In genomic region chr9:103013366-103013765, GRCm38 (mm10) we compare ENCODE assay signal across 9 mouse cellular contexts. TPM values are rescaled to one million over a fixed set of nuclear protein-coding genes. Genes with fewer than 3 reads are reported as not detected.
DNase-seq lines count a peak whose midpoint lies in the region; ATAC-seq and TF ChIP-seq lines count a peak whose summit lies in the region.
"Had no signal": no experiment of that assay in that cellular context is flagged by ENCODE, and none has a peak within 500 bp of the region (broad histone marks: within the 10 kb centered on the region; RNA-seq: fewer than 3 reads in every experiment).

No protein-coding gene starts in this region.

- H3K4me2 ChIP-seq in forebrain, postnatal 0 days (ENCODE audit: low read depth) = no peak overlapping the region
- no peak overlapping the region for H3K4me2 ChIP-seq in forebrain, embryonic 13.5 days
- no peak overlapping the region for H3K4me2 ChIP-seq in kidney, postnatal 0 days (ENCODE audit: low read length)
- no peak overlapping the region for H3K4me2 ChIP-seq in lung, postnatal 0 days (replicated peaks; ENCODE audit: low read depth, low read length)
- H3K4me2 ChIP-seq: heart, embryonic 15.5 days had no signal

- H3K4me1 ChIP-seq in forebrain, postnatal 0 days (ENCODE audit: insufficient read depth) = no peaks in the 10 kb centered on the region
- peaks cover 4% of the 10 kb centered on the region for H3K4me1 ChIP-seq in forebrain, embryonic 13.5 days
- H3K4me1 ChIP-seq in kidney, postnatal 0 days (replicated peaks; ENCODE audit: insufficient read depth, low read length) = peaks cover 3% of the 10 kb centered on the region; the same call in 1 of the 2 replicates
- peaks cover 7% of the 10 kb centered on the region; the same call in 1 of the 2 replicates for H3K4me1 ChIP-seq in lung, postnatal 0 days (ENCODE audit: insufficient read depth, low read depth, low read length)
- peaks cover 2% of the 10 kb centered on the region for H3K4me1 ChIP-seq in testis, adult 2 months (ENCODE audit: control insufficient read depth, insufficient read depth, low read length)

- no peak overlapping the region for H3K4me3 ChIP-seq in forebrain, postnatal 0 days (ENCODE audit: low read depth, low read length)
- no peak overlapping the region for H3K4me3 ChIP-seq in forebrain, embryonic 13.5 days
- no peak overlapping the region for H3K4me3 ChIP-seq in kidney, postnatal 0 days (replicated peaks; ENCODE audit: low read depth, low read length)
- H3K4me3 ChIP-seq in lung, postnatal 0 days (ENCODE audit: low read depth, low read length) = no peak overlapping the region
- no peak overlapping the region for H3K4me3 ChIP-seq in testis, adult 2 months (ENCODE audit: control insufficient read depth, low read depth, low read length)
- H3K4me3 ChIP-seq: heart, embryonic 15.5 days had no signal

- DNase-seq in forebrain, postnatal 0 days = peak; percentile 39
- peak; percentile 73 for DNase-seq in urinary bladder, postnatal 14 days (ENCODE audit: low spot score)
- no peak for DNase-seq in urinary bladder, adult 2 months (ENCODE audit: low spot score)
- DNase-seq in embryo, embryonic 10 days (ENCODE audit: low spot score) = peak; percentile 83
- DNase-seq in kidney, postnatal 0 days (ENCODE audit: low spot score) = peak; percentile 82
- peak; percentile 75 for DNase-seq in lung, postnatal 0 days (ENCODE audit: low spot score)

- no peaks in the 10 kb centered on the region for H3K36me3 ChIP-seq in forebrain, postnatal 0 days (ENCODE audit: insufficient read depth)
- no peaks in the 10 kb centered on the region for H3K36me3 ChIP-seq in forebrain, embryonic 13.5 days (ENCODE audit: poor library complexity, severe bottlenecking)
- H3K36me3 ChIP-seq in kidney, postnatal 0 days (ENCODE audit: insufficient read depth, low read length) = no peaks in the 10 kb centered on the region
- H3K36me3 ChIP-seq in lung, postnatal 0 days (ENCODE audit: insufficient read depth, low read length) = no peaks in the 10 kb centered on the region
- H3K36me3 ChIP-seq in testis, adult 2 months (ENCODE audit: control insufficient read depth, insufficient read depth, low read length) = no peaks in the 10 kb centered on the region
- H3K36me3 ChIP-seq: heart, embryonic 15.5 days had no signal

- TF ChIP-seq POLR2A in testis, adult 2 months (IDR thresholded peaks at IDR 0.05; ENCODE audit: control insufficient read depth, low read depth, low read length) = no peak

- no peak overlapping the region for H3K27ac ChIP-seq in forebrain, postnatal 0 days (ENCODE audit: low read depth, low read length)
- H3K27ac ChIP-seq in forebrain, embryonic 13.5 days = no peak overlapping the region
- no peak overlapping the region for H3K27ac ChIP-seq in kidney, postnatal 0 days
- no peak overlapping the region for H3K27ac ChIP-seq in lung, postnatal 0 days (ENCODE audit: low read length)
- H3K27ac ChIP-seq in testis, adult 2 months (ENCODE audit: control insufficient read depth, insufficient read depth, low read depth, low read length) = no peak overlapping the region
- H3K27ac ChIP-seq: heart, embryonic 15.5 days had no signal

- no peak for TF ChIP-seq EP300 in lung, postnatal 0 days (IDR thresholded peaks at IDR 0.05)

- ATAC-seq in forebrain, postnatal 0 days = no peak
- ATAC-seq in forebrain, embryonic 13.5 days = no peak
- ATAC-seq in kidney, postnatal 0 days (replicated peaks; ENCODE audit: low FRiP score, low read depth) = no peak
- ATAC-seq in lung, postnatal 0 days = 0 out of 2 replicates have a peak, but pooled peaks have one; percentile 34

- H3K9me3 ChIP-seq in forebrain, postnatal 0 days (ENCODE audit: low read length) = no peaks in the 10 kb centered on the region
- H3K9me3 ChIP-seq in forebrain, embryonic 13.5 days (replicated peaks) = no peaks in the 10 kb centered on the region
- H3K9me3 ChIP-seq in kidney, postnatal 0 days (replicated peaks; ENCODE audit: low read length) = no peaks in the 10 kb centered on the region
- no peaks in the 10 kb centered on the region for H3K9me3 ChIP-seq in lung, postnatal 0 days (ENCODE audit: low read length)
- H3K9me3 ChIP-seq: heart, embryonic 15.5 days had no signal

- 0 out of 2 replicates have a peak, but pooled peaks cover 8% of the 10 kb centered on the region for H3K27me3 ChIP-seq in forebrain, postnatal 0 days (ENCODE audit: insufficient read depth, low read length)
- H3K27me3 ChIP-seq in forebrain, embryonic 13.5 days = peaks cover 14% of the 10 kb centered on the region
- H3K27me3 ChIP-seq in kidney, postnatal 0 days (ENCODE audit: insufficient read depth, low read length) = no peaks in the 10 kb centered on the region
- no peaks in the 10 kb centered on the region for H3K27me3 ChIP-seq in lung, postnatal 0 days (replicated peaks; ENCODE audit: insufficient read depth, low read length)
- H3K27me3 ChIP-seq in testis, adult 2 months (ENCODE audit: control insufficient read depth, insufficient read depth, low read length) = no peaks in the 10 kb centered on the region; the same call in 1 of the 2 replicates

- 11% methylated on average over 5 of the region's 5 CpGs for WGBS in forebrain, postnatal 0 days
- 8% methylated on average over 5 of the region's 5 CpGs for WGBS in forebrain, embryonic 13.5 days
- 6% methylated on average over 5 of the region's 5 CpGs for WGBS in kidney, postnatal 0 days
- WGBS in lung, postnatal 0 days = 7% methylated on average over 5 of the region's 5 CpGs

- H3K9ac ChIP-seq in forebrain, postnatal 0 days = no peak overlapping the region
- H3K9ac ChIP-seq in forebrain, embryonic 13.5 days = no peak overlapping the region
- H3K9ac ChIP-seq in kidney, postnatal 0 days (ENCODE audit: low read depth, low read length) = no peak overlapping the region
- H3K9ac ChIP-seq in lung, postnatal 0 days (replicated peaks; ENCODE audit: low read depth) = no peak overlapping the region
- H3K9ac ChIP-seq: heart, embryonic 15.5 days had no signal

- peak; percentile 63 for TF ChIP-seq CTCF in forebrain, postnatal 0 days (IDR thresholded peaks at IDR 0.05; ENCODE audit: low read depth)
- TF ChIP-seq CTCF in kidney, postnatal 0 days (IDR thresholded peaks at IDR 0.05; ENCODE audit: low read depth) = peak; percentile 80
- TF ChIP-seq CTCF in lung, postnatal 0 days (IDR thresholded peaks at IDR 0.05) = peak; percentile 87
- peak; percentile 48; the same call in 1 of the 2 replicates for TF ChIP-seq CTCF in testis, adult 2 months (IDR thresholded peaks at IDR 0.05; ENCODE audit: control insufficient read depth, insufficient read depth, insufficient replicate concordance, low read depth, low read length)

RNA-seq across cellular contexts. Expression of gene Slco2a1, which starts 24.9 kb away (rescaled TPM):
- 3.2 and 6.6 TPM in 2 replicates for total RNA-seq in forebrain, postnatal 0 days (2014; rRNA removed)
- polyA plus RNA-seq in forebrain, postnatal 0 days (2015; fragmentation: Nextera tagmentation; extraction: Ambion mirVana) = 4.2 and 4.6 TPM in 2 replicates
- polyA plus RNA-seq in forebrain, embryonic 13.5 days (2015; fragmentation: Nextera tagmentation; extraction: Ambion mirVana) = 0.31 and 0.54 TPM in 2 replicates
- 4.8 and 7.4 TPM in 2 replicates for polyA plus RNA-seq in urinary bladder, adult 2 months (2012; rRNA removed)
- polyA plus RNA-seq in kidney, postnatal 0 days (2015; fragmentation: Nextera tagmentation; extraction: Ambion mirVana) = 8.7 and 9.8 TPM in 2 replicates
- 68.9 and 70.0 TPM in 2 replicates for polyA plus RNA-seq in lung, postnatal 0 days (2015; fragmentation: Nextera tagmentation; extraction: Ambion mirVana)
- polyA plus RNA-seq in testis, adult 2 months (2012; rRNA removed) = 2.4 and 6.7 TPM in 2 replicates
